Comparison of ENCODE assay signal across 26 mouse cellular contexts in the genomic region with DNA sequence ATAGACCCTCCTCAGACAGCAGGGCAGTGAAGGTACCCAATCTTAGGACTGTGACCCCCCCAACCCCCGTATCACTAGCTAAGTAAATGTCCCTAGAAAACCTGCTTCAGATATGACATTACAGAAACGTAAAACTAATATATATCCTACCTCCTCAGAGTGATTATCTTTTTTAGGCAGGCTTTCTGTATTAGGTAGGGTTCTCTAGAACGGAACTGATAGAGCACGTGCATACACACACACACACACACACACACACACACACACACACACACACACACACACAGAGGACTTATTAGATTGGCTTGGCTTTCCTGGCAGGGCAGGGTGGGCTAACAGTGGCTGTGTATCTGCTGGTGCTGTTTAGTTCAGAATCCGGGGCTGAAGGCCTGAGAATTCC. TPM values are rescaled to one million over a fixed set of nuclear protein-coding genes. Genes with fewer than 3 reads are reported as not detected.
DNase-seq lines count a peak whose midpoint lies in the region; ATAC-seq and TF ChIP-seq lines count a peak whose summit lies in the region.
"Had no signal": no experiment of that assay in that cellular context is flagged by ENCODE, and none has a peak within 500 bp of the region (broad histone marks: within the 10 kb centered on the region; RNA-seq: fewer than 3 reads in every experiment).

No protein-coding gene starts in this region.

- no peak overlapping the region for H3K27ac ChIP-seq in liver, postnatal 0 days (ENCODE audit: low read depth)
- H3K27ac ChIP-seq in MEL (ENCODE audit: control insufficient read depth, low read depth, low read length), result peak overlapping the region; percentile 76
- H3K27ac ChIP-seq in hindbrain, embryonic 10.5 days, result no peak overlapping the region
- H3K27ac ChIP-seq: embryonic facial prominence, embryonic 13.5 days; embryonic facial prominence, embryonic 15.5 days; forebrain, embryonic 10.5 days; forebrain, embryonic 12.5 days had no signal

- no peaks in the 10 kb centered on the region for H3K4me1 ChIP-seq in liver, postnatal 0 days (ENCODE audit: insufficient read depth)
- H3K4me1 ChIP-seq in MEL (ENCODE audit: control insufficient read depth in 1 of 2, insufficient read depth in 2 of 2, low read length in 2 of 2), result peaks cover 43 to 49% of the 10 kb centered on the region in 2 experiments
- no peaks in the 10 kb centered on the region for H3K4me1 ChIP-seq in hindbrain, embryonic 10.5 days (replicated peaks)
- H3K4me1 ChIP-seq: embryonic facial prominence, embryonic 13.5 days; forebrain, embryonic 10.5 days; forebrain, embryonic 12.5 days had no signal

- H3K9ac ChIP-seq in liver, postnatal 0 days (replicated peaks), result no peak overlapping the region
- H3K9ac ChIP-seq in MEL (ENCODE audit: control insufficient read depth, low read depth, low read length, poor library complexity, severe bottlenecking), result peak overlapping the region; percentile 51
- H3K9ac ChIP-seq: embryonic facial prominence, embryonic 13.5 days; embryonic facial prominence, embryonic 15.5 days; forebrain, embryonic 12.5 days had no signal

- H3K36me3 ChIP-seq in liver, postnatal 0 days (replicated peaks; ENCODE audit: insufficient read depth, low read length), result no peaks in the 10 kb centered on the region
- peaks cover 0 to 50% of the 10 kb centered on the region in 2 experiments; a peak in 2 of 4 replicates for H3K36me3 ChIP-seq in MEL (ENCODE audit: control insufficient read depth in 1 of 2, insufficient read depth in 2 of 2, low read length in 2 of 2)
- H3K36me3 ChIP-seq in hindbrain, embryonic 10.5 days, result no peaks in the 10 kb centered on the region
- H3K36me3 ChIP-seq: embryonic facial prominence, embryonic 13.5 days; embryonic facial prominence, embryonic 15.5 days; forebrain, embryonic 10.5 days; forebrain, embryonic 12.5 days; G1E had no signal

- no peak for ATAC-seq in liver, postnatal 0 days
- peak; percentile 47 for ATAC-seq in megakaryocyte-erythroid progenitor cell, adult 5-6 weeks (replicated peaks; ENCODE audit: low FRiP score, low TSS enrichment, poor library complexity, severe bottlenecking)
- ATAC-seq: CD4-positive, CD25-positive, alpha-beta regulatory T cell, adult 4 months; forebrain, embryonic 14.5 days; forebrain, embryonic 16.5 days had no signal

- TF ChIP-seq CTCF in liver, postnatal 0 days (IDR thresholded peaks at IDR 0.05; ENCODE audit: low read depth), result no peak
- TF ChIP-seq CTCF in MEL (IDR thresholded peaks at IDR 0.05 in 2 of 3, conservative IDR thresholded peaks at IDR 0.05 in 1 of 3; ENCODE audit: control insufficient read depth in 1 of 3, insufficient read depth in 1 of 3, low read depth in 2 of 3, low read length in 3 of 3, poor library complexity in 1 of 3, severe bottlenecking in 1 of 3), result no peak

- H3K4me3 ChIP-seq in liver, postnatal 0 days (ENCODE audit: low read depth, low read length), result no peak overlapping the region
- H3K4me3 ChIP-seq in MEL (ENCODE audit: control insufficient read depth in 1 of 2, insufficient read depth in 1 of 2, low read depth in 2 of 2, low read length in 2 of 2), result no peak overlapping the region
- no peak overlapping the region for H3K4me3 ChIP-seq in hindbrain, embryonic 10.5 days
- H3K4me3 ChIP-seq: embryonic facial prominence, embryonic 13.5 days; embryonic facial prominence, embryonic 15.5 days; erythroblast, embryonic 14.5 days; forebrain, embryonic 10.5 days; forebrain, embryonic 12.5 days had no signal

- no peaks in the 10 kb centered on the region for H3K79me2 ChIP-seq in MEL (ENCODE audit: control insufficient read depth, insufficient read depth, low read length, poor library complexity)

- no peaks in the 10 kb centered on the region for H3K27me3 ChIP-seq in liver, postnatal 0 days (ENCODE audit: insufficient read depth, low read length)
- H3K27me3 ChIP-seq in MEL (ENCODE audit: control insufficient read depth in 1 of 2, insufficient read depth in 2 of 2, low read length in 2 of 2), result no peaks in the 10 kb centered on the region
- no peaks in the 10 kb centered on the region for H3K27me3 ChIP-seq in hindbrain, embryonic 10.5 days (ENCODE audit: insufficient read depth, poor library complexity, severe bottlenecking)
- H3K27me3 ChIP-seq: CH12.LX; embryonic facial prominence, embryonic 13.5 days; embryonic facial prominence, embryonic 15.5 days; forebrain, embryonic 12.5 days had no signal

- no peak for TF ChIP-seq POLR2A in MEL (IDR thresholded peaks at IDR 0.05; ENCODE audit: control insufficient read depth in 1 of 2, insufficient read depth in 1 of 2, low read depth in 1 of 2, low read length in 2 of 2, poor library complexity in 1 of 2)

- no peak for DNase-seq in liver, postnatal 0 days
- DNase-seq in liver, result no peak
- DNase-seq in MEL (ENCODE audit: low read depth, low spot score), result peak; percentile 75
- no peak for DNase-seq in hindbrain, embryonic 10.5 days (ENCODE audit: low spot score)
- DNase-seq: adrenal gland, adult 2 months; adrenal gland, postnatal 10 days; adrenal gland, postnatal 25 days; B cell, adult 2 months; cerebellum, adult 11 months; cerebellum, adult 18-20 months; cerebellum, adult 8-10 months; cerebellum, adult 9-11 months; cerebellum, postnatal 14 days; cerebellum, postnatal 36 days; embryo, embryonic 11 days had no signal

- no peak for TF ChIP-seq RAD21 in MEL (IDR thresholded peaks at IDR 0.05; ENCODE audit: low read depth, low read length)

- no peak overlapping the region for H3K4me2 ChIP-seq in liver, postnatal 0 days (ENCODE audit: low read depth, low read length)
- H3K4me2 ChIP-seq: embryonic facial prominence, embryonic 13.5 days; embryonic facial prominence, embryonic 15.5 days; forebrain, embryonic 12.5 days had no signal

- 50% methylated on average over 5 of the region's 5 CpGs for WGBS in liver, postnatal 0 days (ENCODE audit: insufficient replicate concordance)
- 75% methylated on average over 5 of the region's 5 CpGs for WGBS in hindbrain, embryonic 10.5 days

- TF ChIP-seq EP300 in liver, postnatal 0 days (IDR thresholded peaks at IDR 0.05; ENCODE audit: low read depth), result peak; percentile 23; the same call in 1 of the 2 replicates
- TF ChIP-seq EP300 in MEL (IDR thresholded peaks at IDR 0.05; ENCODE audit: low read depth in 1 of 2, low read length in 2 of 2), result peak; percentile 84 to 91

- H3K9me3 ChIP-seq in liver, postnatal 0 days (ENCODE audit: low read length), result no peaks in the 10 kb centered on the region
- H3K9me3 ChIP-seq in MEL (replicated peaks; ENCODE audit: insufficient read depth, low read length), result no peaks in the 10 kb centered on the region
- no peaks in the 10 kb centered on the region for H3K9me3 ChIP-seq in hindbrain, embryonic 10.5 days
- H3K9me3 ChIP-seq: embryonic facial prominence, embryonic 13.5 days; embryonic facial prominence, embryonic 15.5 days; forebrain, embryonic 10.5 days; forebrain, embryonic 12.5 days; G1E had no signal

TF ChIP-seq in MEL, 35 proteins besides CTCF, POLR2A, EP300 and RAD21 (continues in another document):
- TF ChIP-seq SIN3A (IDR thresholded peaks at IDR 0.05; ENCODE audit: low read length) (peak; percentile 75), E2F4 (IDR thresholded peaks at IDR 0.05; ENCODE audit: borderline replicate concordance, low read depth, low read length) (no peak), ZKSCAN1 (IDR thresholded peaks at IDR 0.05; ENCODE audit: low read depth, low read length) (no peak), KAT2A (conservative IDR thresholded peaks at IDR 0.05; ENCODE audit: low read depth, low read length) (no peak), ZNF384 (IDR thresholded peaks at IDR 0.05; ENCODE audit: low read depth, low read length) (no peak), MAX (IDR thresholded peaks at IDR 0.05; ENCODE audit: low read length) (peak; percentile 73; the same call in 1 of the 2 replicates), MEF2A (IDR thresholded peaks at IDR 0.05; ENCODE audit: extremely low read depth, insufficient replicate concordance, low read depth, low read length, poor library complexity, severe bottlenecking) (0 out of 2 replicates have a peak, but pooled peaks have one; percentile 5), CHD2 (IDR thresholded peaks at IDR 0.05; ENCODE audit: low read length) (no peak), TCF12 (IDR thresholded peaks at IDR 0.05; ENCODE audit: low read depth, low read length) (peak; percentile 94), USF2 (IDR thresholded peaks at IDR 0.05; ENCODE audit: borderline replicate concordance in 1 of 2, insufficient read depth in 1 of 2, low read depth in 1 of 2, low read length in 2 of 2) (no peak), TBP (IDR thresholded peaks at IDR 0.05; ENCODE audit: low read depth, low read length) (no peak), GATA1 (IDR thresholded peaks at IDR 0.05; ENCODE audit: low read depth, low read length) (peak; percentile 82)

RNA-seq across cellular contexts. Expression of a gene that starts 13.3 kb away (rescaled TPM):
- polyA plus RNA-seq in liver, postnatal 0 days (2015; fragmentation: Nextera tagmentation; extraction: Ambion mirVana), result 20.9 and 21.7 TPM in 2 replicates
- 125 and 138 TPM in 2 replicates for total RNA-seq in MEL (2012; rRNA removed)
- 100 to 1,000 TPM; 119 to 211 TPM for polyA plus RNA-seq in MEL (2012; ENCODE audit: insufficient read depth in 1 of 2, insufficient read length in 2 of 2, low read depth in 1 of 2, low replicate concordance in 2 of 2, missing spikeins in 1 of 2)
- 141 and 164 TPM in 2 replicates for total RNA-seq in megakaryocyte-erythroid progenitor cell, adult 5-6 weeks (2014; fragmentation: Nextera tagmentation)
- total RNA-seq in megakaryocyte-erythroid progenitor cell, adult 5-6 weeks (2017), result 159 and 165 TPM in 2 replicates
- 98.7 and 107 TPM in 2 replicates for polyA plus RNA-seq in hindbrain, embryonic 10.5 days (2016; fragmentation: Nextera tagmentation; extraction: Ambion mirVana)

RNA-seq across cellular contexts. Expression of a gene that starts 54.2 kb away (rescaled TPM):
- 0.32 and 0.51 TPM in 2 replicates for polyA plus RNA-seq in liver, postnatal 0 days (2015; fragmentation: Nextera tagmentation; extraction: Ambion mirVana)
- total RNA-seq in MEL (2012; rRNA removed), result 0.58 and 0.69 TPM in 2 replicates
- polyA plus RNA-seq in MEL (2012; ENCODE audit: insufficient read depth in 1 of 2, insufficient read length in 2 of 2, low read depth in 1 of 2, low replicate concordance in 2 of 2, missing spikeins in 1 of 2), result 1 to 10 TPM in 1 of 2 experiments, not detected in 1; 1.6 TPM
- 1.9 and 3.7 TPM in 2 replicates for total RNA-seq in megakaryocyte-erythroid progenitor cell, adult 5-6 weeks (2014; fragmentation: Nextera tagmentation)
- 1.2 TPM in 1 of 2 replicates, not detected in the other for total RNA-seq in megakaryocyte-erythroid progenitor cell, adult 5-6 weeks (2017)
- 0.41 and 0.51 TPM in 2 replicates for polyA plus RNA-seq in hindbrain, embryonic 10.5 days (2016; fragmentation: Nextera tagmentation; extraction: Ambion mirVana)
- total RNA-seq: CH12.LX had no signal

RNA-seq across cellular contexts. Expression of a gene that starts 55.3 kb away (rescaled TPM):
- polyA plus RNA-seq in liver, postnatal 0 days (2015; fragmentation: Nextera tagmentation; extraction: Ambion mirVana), result 23.6 and 24.5 TPM in 2 replicates
- total RNA-seq in MEL (2012; rRNA removed), result 61.5 and 67.3 TPM in 2 replicates
- polyA plus RNA-seq in MEL (2012; ENCODE audit: insufficient read depth in 1 of 2, insufficient read length in 2 of 2, low read depth in 1 of 2, low replicate concordance in 2 of 2, missing spikeins in 1 of 2), result 10 to 100 TPM in 1 of 2 experiments, not detected in 1; 93.2 TPM
- total RNA-seq in megakaryocyte-erythroid progenitor cell, adult 5-6 weeks (2014; fragmentation: Nextera tagmentation), result 93.9 and 100 TPM in 2 replicates
- 54.0 and 87.6 TPM in 2 replicates for total RNA-seq in megakaryocyte-erythroid progenitor cell, adult 5-6 weeks (2017)
- 39.2 and 43.9 TPM in 2 replicates for polyA plus RNA-seq in hindbrain, embryonic 10.5 days (2016; fragmentation: Nextera tagmentation; extraction: Ambion mirVana)
